Mouse (Mus musculus) heart, adult 2 months (tissue): ENCODE data around the gene Mapk10.

Experiments used
- CTCF ChIP-seq: fragments of 200-600 bp; IDR thresholded peaks from 2 replicates; pipeline ENCODE4 v1.8.1; 2022; ENCODE audit warnings: antibody characterized with exemption, mild to moderate bottlenecking, moderate library complexity
- POLR2A ChIP-seq: fragments of 200-500 bp; IDR thresholded peaks from 2 replicates; pipeline ENCODE4 v1.6.1; 2011; ENCODE audit warnings: mild to moderate bottlenecking, low read depth, low read length, control low read depth; ENCODE audit not compliant: insufficient read depth

DNA sequence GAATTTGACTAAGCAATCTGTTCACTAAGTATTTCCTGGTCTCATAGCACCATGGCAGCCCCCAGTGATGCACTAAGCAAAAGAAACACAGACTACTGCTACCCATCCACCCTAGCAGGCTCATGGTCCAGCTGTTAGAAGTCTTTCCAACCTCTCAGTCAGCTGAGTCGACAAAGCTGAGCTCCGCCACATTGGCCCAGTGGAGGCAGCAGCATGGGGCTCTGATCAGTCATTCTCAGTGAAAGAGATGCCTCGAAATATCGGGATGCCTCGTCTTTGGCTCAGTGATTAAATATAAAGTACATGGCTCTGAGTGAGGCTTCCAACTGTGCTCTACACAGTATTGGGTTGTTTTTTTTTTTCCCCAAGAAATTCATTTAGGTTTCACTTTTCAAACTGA is 70.2 kb downstream of the Mapk10 start:
- TF ChIP-seq POLR2A (no peak), CTCF (no peak)
